Comparison of ENCODE assay signal across 8 mouse cellular contexts in genomic region chr8:126667086-126667720, GRCm38 (mm10).
DNase-seq lines count a peak whose midpoint lies in the region; ATAC-seq lines count a peak whose summit lies in the region.

No protein-coding gene starts in this region.

- peaks cover 65% of the 10 kb centered on the region for H3K4me1 ChIP-seq in hindbrain, embryonic 16.5 days (ENCODE audit: control insufficient read depth, insufficient read depth, low read depth, low read length)
- H3K4me1 ChIP-seq in midbrain, embryonic 11.5 days (ENCODE audit: control insufficient read depth, insufficient read depth, low read length): peaks cover 37% of the 10 kb centered on the region

- peak overlapping the region; percentile 37 for H3K9ac ChIP-seq in hindbrain, embryonic 16.5 days (ENCODE audit: low read depth, low read length)
- H3K9ac ChIP-seq in midbrain, embryonic 11.5 days (ENCODE audit: low read length): peak overlapping the region; percentile 28; the same call in 1 of the 2 replicates

- peak; percentile 31 for DNase-seq in gastrocnemius, postnatal 14 days
- DNase-seq in gastrocnemius, postnatal 4 days (ENCODE audit: low spot score in 2 of 2): no peak
- DNase-seq in right cerebral cortex, adult 18-20 months: peak; percentile 43
- DNase-seq in right cerebral cortex, postnatal 36 days (ENCODE audit: low spot score in 2 of 2): no peak
- peak; percentile 91 for DNase-seq in midbrain, embryonic 11.5 days (ENCODE audit: low spot score, missing footprints)
- DNase-seq in T-cell, adult 2 months (ENCODE audit: low spot score): no peak
- no peak for DNase-seq in adrenal gland, postnatal 10 days

- H3K36me3 ChIP-seq in hindbrain, embryonic 16.5 days (ENCODE audit: control insufficient read depth, insufficient read depth, low read length): no peaks in the 10 kb centered on the region
- no peaks in the 10 kb centered on the region for H3K36me3 ChIP-seq in midbrain, embryonic 11.5 days (ENCODE audit: control insufficient read depth, insufficient read depth, low read length)

- WGBS in hindbrain, embryonic 16.5 days: 33% methylated on average over 12 of the region's 12 CpGs
- WGBS in midbrain, embryonic 11.5 days: 59% methylated on average over 12 of the region's 12 CpGs

- H3K27ac ChIP-seq in hindbrain, embryonic 16.5 days (ENCODE audit: low read depth, low read length): peak overlapping the region; percentile 95
- H3K27ac ChIP-seq in midbrain, embryonic 11.5 days (ENCODE audit: low read depth, low read length): peak overlapping the region; percentile 75

- ATAC-seq in hindbrain, embryonic 16.5 days: peak; percentile 10
- peak; percentile 23 for ATAC-seq in midbrain, embryonic 11.5 days (ENCODE audit: low FRiP score)

- H3K4me2 ChIP-seq in hindbrain, embryonic 16.5 days (ENCODE audit: low read length): peak overlapping the region; percentile 41
- no peak overlapping the region for H3K4me2 ChIP-seq in midbrain, embryonic 11.5 days

- no peaks in the 10 kb centered on the region for H3K27me3 ChIP-seq in hindbrain, embryonic 16.5 days (replicated peaks; ENCODE audit: control insufficient read depth, insufficient read depth, low read length)
- H3K27me3 ChIP-seq in midbrain, embryonic 11.5 days (ENCODE audit: control insufficient read depth, insufficient read depth, low read length): no peaks in the 10 kb centered on the region

- H3K9me3 ChIP-seq in hindbrain, embryonic 16.5 days (ENCODE audit: control insufficient read depth, low read length): no peaks in the 10 kb centered on the region
- H3K9me3 ChIP-seq in midbrain, embryonic 11.5 days (ENCODE audit: control insufficient read depth, low read length): no peaks in the 10 kb centered on the region

- intact Hi-C loops in gastrocnemius, postnatal 14 days (cut with DNase I; ENCODE audit: low total_unique reads): loop anchor here (10.0 kb wide), 1 partner anchor 52 kb away; no protein-coding TSS in a partner anchor

- no peak overlapping the region for H3K4me3 ChIP-seq in hindbrain, embryonic 16.5 days (ENCODE audit: low read length)
- no peak overlapping the region for H3K4me3 ChIP-seq in midbrain, embryonic 11.5 days (ENCODE audit: low read depth, low read length)

Comparison
In these comparisons a context has a peak if more than half of its experiments do, and no peak if none do; other contexts are left out.
1. DNase-seq: peak in gastrocnemius, postnatal 14 days (single experiment), right cerebral cortex, adult 18-20 months (single experiment) and midbrain, embryonic 11.5 days (single experiment); none in gastrocnemius, postnatal 4 days (0 of 2), right cerebral cortex, postnatal 36 days (0 of 2), T-cell, adult 2 months (single experiment) and adrenal gland, postnatal 10 days (single experiment).